Mouse (Mus musculus): ENCODE data around the gene Mipol1.
"Not testable (repeated sequence)": the region's sequence is repeated elsewhere in the genome, so short reads cannot be mapped to it uniquely, and the experiment has no call there.

Mipol1 gene

GRCm38 (mm10) chr12:57230192-57230706, at the start of gene Mipol1, which contains the start of gene Prps1l3:
TSS of gene Mipol1 (plus strand) at chr12:57230427.
TSS of gene Prps1l3 (plus strand) at chr12:57230412.
- DNase-seq (ENCODE audit: low spot score), result peak; percentile 79

GRCm38 (mm10) chr12:57184401-57185147, 45.7 kb upstream of the Mipol1 start:
- no peak for DNase-seq (ENCODE audit: low spot score)

- DNase-seq (ENCODE audit: low spot score), result no peak
These were observed 44.8 kb upstream of the Mipol1 start for GRCm38 (mm10) chr12:57185475-57185874.

GRCm38 (mm10) chr12:57186126-57186525, 44.1 kb upstream of the Mipol1 start:
- DNase-seq (ENCODE audit: low spot score), result no peak

- no peak for DNase-seq (ENCODE audit: low spot score)
These were observed 43.2 kb upstream of the Mipol1 start for GRCm38 (mm10) chr12:57187032-57187431.

- DNase-seq (ENCODE audit: low spot score), result no peak
These were observed 35.6 kb upstream of the Mipol1 start for GRCm38 (mm10) chr12:57194609-57195008.

- DNase-seq (ENCODE audit: low spot score), result no peak
These were observed 34.0 kb upstream of the Mipol1 start for GRCm38 (mm10) chr12:57196286-57196607.

GRCm38 (mm10) chr12:57196608-57197362, 33.4 kb upstream of the Mipol1 start:
- DNase-seq (ENCODE audit: low spot score), result no peak

- no peak for DNase-seq (ENCODE audit: low spot score)
These were observed 32.7 kb upstream of the Mipol1 start, which contains the start of gene Slc25a21 for GRCm38 (mm10) chr12:57197363-57198026. TSS of gene Slc25a21 (minus strand) at chr12:57197472.

- no peak for DNase-seq (ENCODE audit: low spot score)
These were observed 32.0 kb upstream of the Mipol1 start for GRCm38 (mm10) chr12:57198269-57198668.

GRCm38 (mm10) chr12:57199427-57199826, 30.8 kb upstream of the Mipol1 start:
- DNase-seq (ENCODE audit: low spot score), result no peak

- no peak for DNase-seq (ENCODE audit: low spot score)
These were observed 28.3 kb upstream of the Mipol1 start for GRCm38 (mm10) chr12:57201901-57202300.

GRCm38 (mm10) chr12:57204276-57204851, 25.9 kb upstream of the Mipol1 start:
- DNase-seq (ENCODE audit: low spot score), result no peak

GRCm38 (mm10) chr12:57211353-57212311, 18.6 kb upstream of the Mipol1 start:
- peak; percentile 11 for DNase-seq (ENCODE audit: low spot score)

GRCm38 (mm10) chr12:57212463-57212862, 17.8 kb upstream of the Mipol1 start:
- DNase-seq (ENCODE audit: low spot score), result not testable (repeated sequence)

- DNase-seq (ENCODE audit: low spot score), result no peak
These were observed 3.8 kb upstream of the Mipol1 start for GRCm38 (mm10) chr12:57226411-57226810.

GRCm38 (mm10) chr12:57227776-57228175, 2.5 kb upstream of the Mipol1 start:
- DNase-seq (ENCODE audit: low spot score), result no peak

GRCm38 (mm10) chr12:57229703-57230102, 524 bp upstream of the Mipol1 start:
- DNase-seq (ENCODE audit: low spot score), result no peak

GRCm38 (mm10) chr12:57231085-57231875, 1.1 kb downstream of the Mipol1 start:
- no peak for DNase-seq (ENCODE audit: low spot score)

- DNase-seq (ENCODE audit: low spot score), result no peak
These were observed 3.2 kb downstream of the Mipol1 start for GRCm38 (mm10) chr12:57233386-57233785.

All from ovary, adult 18-20 months (tissue).